Mouse (Mus musculus): ENCODE results near the gene Scfd2.

DNA sequence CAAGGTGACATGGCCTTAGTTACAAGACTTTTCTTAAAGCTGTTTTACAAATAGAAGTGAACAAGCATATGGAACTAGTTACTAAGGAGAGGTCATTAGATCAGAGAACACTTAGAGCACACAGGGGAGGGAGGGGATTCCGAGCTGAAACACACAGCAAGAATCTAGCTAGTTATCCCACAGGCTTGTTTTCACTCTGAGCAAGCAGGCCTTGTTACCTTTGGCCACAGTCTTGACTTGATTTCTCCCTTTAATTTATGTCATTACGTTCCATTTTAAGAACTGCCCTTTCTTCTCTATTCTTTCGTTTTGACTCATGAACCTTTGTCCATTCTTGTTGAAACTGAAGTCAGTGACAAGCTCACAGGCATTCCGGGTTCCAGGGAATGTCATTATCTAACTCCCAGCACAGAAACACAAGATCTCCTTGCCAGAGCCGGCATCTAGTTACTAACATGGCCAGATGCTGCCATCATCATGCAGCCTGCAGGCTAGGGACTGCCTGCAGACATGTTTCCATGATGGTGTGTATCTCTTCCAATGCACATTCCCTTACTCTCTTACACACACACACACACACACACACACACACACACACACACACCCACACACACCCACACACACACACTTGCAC lies 263.7 kb downstream of the Scfd2 start:
- TF ChIP-seq CTCF (IDR thresholded peaks at IDR 0.05; ENCODE audit: low read depth, low read length) (no peak), POLR2A (IDR thresholded peaks at IDR 0.05; ENCODE audit: extremely low read depth, insufficient read depth, low read length) (no peak)

Measured in liver, adult 2 months (tissue).